Mouse (Mus musculus) hindbrain, embryonic 14.5 days (tissue): ENCODE results near the gene Hist1h2bb. TPM values are rescaled to one million over a fixed set of nuclear protein-coding genes. Genes with fewer than 3 reads are reported as not detected.
"Not testable (repeated sequence)": the region's sequence is repeated elsewhere in the genome, so short reads cannot be mapped to it uniquely, and the experiment has no call there.

ENCODE experiments used
- ATAC-seq: fragments of 200-750 bp; cut with Nextera tagmentation; 2 replicates; pipeline ENCODE4 v1.8.0; 2017; ENCODE audit warnings: moderate number of reproducible peaks, mild to moderate bottlenecking, moderate TSS enrichment, moderate library complexity; ENCODE audit not compliant: low FRiP score
- DNase-seq: peaks from one replicate; pipeline ENCODE4 v3.0.0-alpha.2; 2015; ENCODE audit warnings: low spot score
- H3K27ac ChIP-seq: fragments of 300-500 bp; sonication (generic); 2 replicates; pipeline ENCODE4 v1.5.1; 2014; ENCODE audit warnings: mild to moderate bottlenecking, moderate library complexity
- H3K27me3 ChIP-seq: fragments of 300-500 bp; sonication (generic); 2 replicates; pipeline ENCODE4 v1.6.1; 2014; ENCODE audit warnings: mild to moderate bottlenecking, low read length, mixed read lengths; ENCODE audit not compliant: control insufficient read depth, insufficient read depth
- H3K36me3 ChIP-seq: fragments of 300-500 bp; sonication (generic); replicated peaks from 2 replicates; pipeline ENCODE4 v1.6.1; 2014; ENCODE audit not compliant: control insufficient read depth, insufficient read depth
- H3K4me1 ChIP-seq: fragments of 300-500 bp; sonication (generic); replicated peaks from 2 replicates; pipeline ENCODE4 v1.6.1; 2014; ENCODE audit warnings: antibody characterized with exemption, low read length, mixed read lengths; ENCODE audit not compliant: control insufficient read depth, insufficient read depth
- H3K4me2 ChIP-seq: fragments of 300-500 bp; sonication (generic); replicated peaks from 2 replicates; pipeline ENCODE4 v1.6.1; 2014; ENCODE audit warnings: mild to moderate bottlenecking, moderate library complexity
- H3K4me3 ChIP-seq: fragments of 300-500 bp; sonication (generic); replicated peaks from 2 replicates; pipeline ENCODE4 v1.5.1; 2014; ENCODE audit warnings: mild to moderate bottlenecking, low read length
- H3K9ac ChIP-seq: fragments of 300-500 bp; sonication (generic); 2 replicates; pipeline ENCODE4 v1.6.1; 2014
- H3K9me3 ChIP-seq: fragments of 300-500 bp; sonication (generic); 2 replicates; pipeline ENCODE4 v1.6.1; 2016; ENCODE audit warnings: low read length; ENCODE audit not compliant: control insufficient read depth
- WGBS: fragments of 180-500 bp; shearing (Covaris S2); extraction: QIAGEN DNeasy Blood & Tissue Kit; methylation state at CpG from one replicate; pipeline ENCODE4 v1.1.7; 2014; 5-methylcytosine and 5-hydroxymethylcytosine counted together
- polyA plus RNA-seq: library from polyadenylated mRNA; unstranded; fragments of >200 nt; fragmentation: Nextera tagmentation; extraction: Ambion mirVana; gene quantifications from 2 replicates; pipeline ENCODE4 v1.2.1, GENCODE M21; 2014

Gene Hist1h2bb
- polyA plus RNA-seq, 1 experiment from 2014 or later, result 0.64 TPM

- peak within 1 kb of the TSS; percentile 70 for H3K4me2 ChIP-seq
- H3K9ac ChIP-seq, result peak within 1 kb of the TSS; percentile 60
- H3K9me3 ChIP-seq, H3K27me3 ChIP-seq, H3K36me3 ChIP-seq, H3K4me1 ChIP-seq: not testable (repeated sequence)
- H3K4me3 ChIP-seq, result peak within 1 kb of the TSS; percentile 40
- peak; percentile 85 for ATAC-seq
- WGBS, result under 1% methylated on average over 17 of the region's 47 CpGs
- peak within 1 kb of the TSS; percentile 93 for H3K27ac ChIP-seq
- DNase-seq, result peak; percentile 96
Measured at GRCm38 (mm10) chr13:23752067-23752741, 5.7 kb downstream of the Hist1h2bb start, which contains the start of gene Hist1h3b. TSS of gene Hist1h3b (plus strand) at chr13:23752267.

- peak overlapping the region; percentile 35 for H3K4me2 ChIP-seq
- DNase-seq, result no peak
- H3K27me3 ChIP-seq, result no peaks in the 10 kb centered on the region
- H3K36me3 ChIP-seq, result no peaks in the 10 kb centered on the region
- H3K4me1 ChIP-seq, result peaks cover 9% of the 10 kb centered on the region
- no peak overlapping the region for H3K27ac ChIP-seq
- peak overlapping the region; percentile 22; the same call in 1 of the 2 replicates for H3K4me3 ChIP-seq
- no peak overlapping the region for H3K9ac ChIP-seq
- 3% methylated on average over 6 of the region's 6 CpGs for WGBS
- no peaks in the 10 kb centered on the region for H3K9me3 ChIP-seq
- ATAC-seq, result no peak
Measured at GRCm38 (mm10) chr13:23752742-23753172, 6.2 kb downstream of the Hist1h2bb start.

- Histone ChIP-seq H3K27me3 (no peaks in the 10 kb centered on the region), H3K4me1 (peaks cover 9% of the 10 kb centered on the region), H3K36me3 (no peaks in the 10 kb centered on the region), H3K4me2 (no peak overlapping the region), H3K27ac (no peak overlapping the region), H3K9me3 (no peaks in the 10 kb centered on the region), H3K4me3 (no peak overlapping the region), H3K9ac (no peak overlapping the region)
- 60% methylated on average over 4 of the region's 4 CpGs for WGBS
- ATAC-seq (no peak), DNase-seq (no peak)
Measured at GRCm38 (mm10) chr13:23753314-23754078, 7.0 kb downstream of the Hist1h2bb start.

- H3K36me3 ChIP-seq, result no peaks in the 10 kb centered on the region
- H3K4me3 ChIP-seq, result no peak overlapping the region
- ATAC-seq, result no peak
- H3K9ac ChIP-seq, result no peak overlapping the region
- peaks cover 12% of the 10 kb centered on the region for H3K4me1 ChIP-seq
- no peak for DNase-seq
- no peaks in the 10 kb centered on the region for H3K9me3 ChIP-seq
- no peak overlapping the region for H3K27ac ChIP-seq
- H3K27me3 ChIP-seq, result no peaks in the 10 kb centered on the region
- no peak overlapping the region for H3K4me2 ChIP-seq
Measured at GRCm38 (mm10) chr13:23755000-23755399, 8.5 kb downstream of the Hist1h2bb start.

- Histone ChIP-seq H3K27me3 (no peaks in the 10 kb centered on the region), H3K27ac (peak within 1 kb of the TSS; percentile 76), H3K4me2 (peak within 1 kb of the TSS; percentile 71), H3K9me3 (no peaks in the 10 kb centered on the region), H3K4me1 (peaks cover 17% of the 10 kb centered on the region), H3K9ac (peak within 1 kb of the TSS; percentile 62), H3K36me3 (no peaks in the 10 kb centered on the region), H3K4me3 (peak within 1 kb of the TSS; percentile 33)
- WGBS, result under 1% methylated on average over 15 of the region's 22 CpGs
- peak; percentile 79 for ATAC-seq
- peak; percentile 97 for DNase-seq
Measured at GRCm38 (mm10) chr13:23756790-23757189, 10.3 kb downstream of the Hist1h2bb start, which contains the start of gene Hist1h4b. TSS of gene Hist1h4b (plus strand) at chr13:23757013.

- DNase-seq (peak; percentile 35), ATAC-seq (no peak; the same call in 1 of the 2 replicates)
- no peaks in the 10 kb centered on the region for H3K9me3 ChIP-seq
- H3K36me3 ChIP-seq, result no peaks in the 10 kb centered on the region
- H3K27me3 ChIP-seq, result no peaks in the 10 kb centered on the region
- peak overlapping the region; percentile 33 for H3K4me3 ChIP-seq
- peak overlapping the region; percentile 71 for H3K4me2 ChIP-seq
- H3K27ac ChIP-seq, result peak overlapping the region; percentile 76
- 2% methylated on average over 15 of the region's 23 CpGs for WGBS
- H3K9ac ChIP-seq, result peak overlapping the region; percentile 62
- H3K4me1 ChIP-seq, result peaks cover 17% of the 10 kb centered on the region
Measured at GRCm38 (mm10) chr13:23757211-23757773, 10.8 kb downstream of the Hist1h2bb start.

GRCm38 (mm10) chr13:23757921-23758320 is 11.4 kb downstream of the Hist1h2bb start:
- Histone ChIP-seq H3K4me1 (peaks cover 18% of the 10 kb centered on the region), H3K4me2 (no peak overlapping the region), H3K27me3 (no peaks in the 10 kb centered on the region), H3K4me3 (no peak overlapping the region), H3K9me3 (no peaks in the 10 kb centered on the region), H3K27ac (no peak overlapping the region), H3K36me3 (no peaks in the 10 kb centered on the region), H3K9ac (no peak overlapping the region)
- no peak for DNase-seq
- 48% methylated on average over 3 of the region's 3 CpGs for WGBS
- ATAC-seq, result no peak

- DNase-seq (no peak), ATAC-seq (no peak)
Measured at GRCm38 (mm10) chr13:23759251-23759771, 12.8 kb downstream of the Hist1h2bb start.

GRCm38 (mm10) chr13:23759916-23760239 is 13.3 kb downstream of the Hist1h2bb start:
- H3K27ac ChIP-seq, result peak overlapping the region; percentile 87; the same call in 1 of the 2 replicates
- DNase-seq (no peak), ATAC-seq (no peak)
- peaks cover 31% of the 10 kb centered on the region for H3K4me1 ChIP-seq
- H3K27me3 ChIP-seq, result no peaks in the 10 kb centered on the region
- H3K36me3 ChIP-seq, result no peaks in the 10 kb centered on the region
- no peak overlapping the region for H3K4me3 ChIP-seq
- peak overlapping the region; percentile 90 for H3K4me2 ChIP-seq
- 89% methylated on average over 1 of the region's 1 CpGs for WGBS
- H3K9ac ChIP-seq, result 0 out of 2 replicates have a peak overlapping the region, but pooled peaks have one; percentile 58
- H3K9me3 ChIP-seq, result no peaks in the 10 kb centered on the region

More at GRCm38 (mm10) chr13:23759251-23759771, 12.8 kb downstream of the Hist1h2bb start:
- 64% methylated on average over 3 of the region's 3 CpGs for WGBS
- H3K9me3 ChIP-seq, result no peaks in the 10 kb centered on the region
- no peak overlapping the region for H3K4me3 ChIP-seq
- no peak overlapping the region for H3K4me2 ChIP-seq
- H3K36me3 ChIP-seq, result no peaks in the 10 kb centered on the region
- H3K4me1 ChIP-seq, result peaks cover 29% of the 10 kb centered on the region
- no peak overlapping the region for H3K9ac ChIP-seq
- no peaks in the 10 kb centered on the region for H3K27me3 ChIP-seq
- no peak overlapping the region for H3K27ac ChIP-seq
